Mouse (Mus musculus) forebrain, embryonic 14.5 days (tissue): ENCODE data around the gene Arl5c. TPM values are rescaled to one million over a fixed set of nuclear protein-coding genes. Genes with fewer than 3 reads are reported as not detected.

Experiments
- ATAC-seq: fragments of 200-750 bp; cut with Nextera tagmentation; 2 replicates; pipeline ENCODE4 v1.8.0; 2017; ENCODE audit warnings: mild to moderate bottlenecking, moderate library complexity
- DNase-seq: peaks from one replicate; pipeline ENCODE4 v3.0.0-alpha.2; 2015; ENCODE audit warnings: low spot score
- H3K27ac ChIP-seq: fragments of 300-500 bp; sonication (generic); 2 replicates; pipeline ENCODE4 v1.5.1; 2014; ENCODE audit warnings: low read depth, mild to moderate bottlenecking, control low read depth, low read length, moderate library complexity
- H3K27me3 ChIP-seq: fragments of 300-500 bp; sonication (generic); replicated peaks from 2 replicates; pipeline ENCODE4 v1.6.1; 2014; ENCODE audit warnings: low read length, control low read depth, mixed read lengths; ENCODE audit not compliant: control insufficient read depth, insufficient read depth
- H3K36me3 ChIP-seq: fragments of 300-500 bp; sonication (generic); 2 replicates; pipeline ENCODE4 v1.6.1; 2014; ENCODE audit warnings: low read length, control low read depth; ENCODE audit not compliant: control insufficient read depth, insufficient read depth
- H3K4me1 ChIP-seq: fragments of 300-500 bp; sonication (generic); 2 replicates; pipeline ENCODE4 v1.6.1; 2014; ENCODE audit warnings: antibody characterized with exemption, low read length, control low read depth; ENCODE audit not compliant: control insufficient read depth, insufficient read depth
- H3K4me2 ChIP-seq: fragments of 300-500 bp; sonication (generic); 2 replicates; pipeline ENCODE4 v1.6.1; 2014; ENCODE audit warnings: mild to moderate bottlenecking, control low read depth, low read length
- H3K4me3 ChIP-seq: fragments of 300-500 bp; sonication (generic); 2 replicates; pipeline ENCODE4 v1.5.1; 2014; ENCODE audit warnings: low read depth, low read length, control low read depth
- H3K9ac ChIP-seq: fragments of 300-500 bp; sonication (generic); 2 replicates; pipeline ENCODE4 v1.6.1; 2014; ENCODE audit warnings: mild to moderate bottlenecking, low read length, control low read depth, moderate library complexity
- H3K9me3 ChIP-seq: fragments of 300-500 bp; sonication (generic); replicated peaks from 2 replicates; pipeline ENCODE4 v1.6.1; 2016; ENCODE audit warnings: low read length, control low read depth, mixed read lengths; ENCODE audit not compliant: control insufficient read depth
- WGBS: fragments of 180-500 bp; shearing (Covaris S2); extraction: QIAGEN DNeasy Blood & Tissue Kit; methylation state at CpG from one replicate; pipeline ENCODE4 v1.1.7; 2014; 5-methylcytosine and 5-hydroxymethylcytosine counted together
- polyA plus RNA-seq: library from polyadenylated mRNA; unstranded; fragments of >200 nt; fragmentation: Nextera tagmentation; extraction: Ambion mirVana; gene quantifications from 2 replicates; pipeline ENCODE4 v1.2.1, GENCODE M21; 2014

Gene Arl5c
- polyA plus RNA-seq, 1 experiment from 2014 or later: 4.8 TPM

- DNase-seq (no peak), ATAC-seq (no peak)
- no peak overlapping the region for H3K4me2 ChIP-seq
- H3K27ac ChIP-seq: no peak overlapping the region
- no peak overlapping the region for H3K9ac ChIP-seq
- peaks cover 15% of the 10 kb centered on the region for H3K4me1 ChIP-seq
- WGBS: 57% methylated on average over 6 of the region's 6 CpGs
- H3K27me3 ChIP-seq: peaks cover 3% of the 10 kb centered on the region; the same call in 1 of the 2 replicates
- H3K9me3 ChIP-seq: no peaks in the 10 kb centered on the region
- H3K36me3 ChIP-seq: peaks cover 32% of the 10 kb centered on the region
- H3K4me3 ChIP-seq: no peak overlapping the region
Measured at GRCm38 (mm10) chr11:98001986-98002385, 6.0 kb upstream of the Arl5c start.

DNA sequence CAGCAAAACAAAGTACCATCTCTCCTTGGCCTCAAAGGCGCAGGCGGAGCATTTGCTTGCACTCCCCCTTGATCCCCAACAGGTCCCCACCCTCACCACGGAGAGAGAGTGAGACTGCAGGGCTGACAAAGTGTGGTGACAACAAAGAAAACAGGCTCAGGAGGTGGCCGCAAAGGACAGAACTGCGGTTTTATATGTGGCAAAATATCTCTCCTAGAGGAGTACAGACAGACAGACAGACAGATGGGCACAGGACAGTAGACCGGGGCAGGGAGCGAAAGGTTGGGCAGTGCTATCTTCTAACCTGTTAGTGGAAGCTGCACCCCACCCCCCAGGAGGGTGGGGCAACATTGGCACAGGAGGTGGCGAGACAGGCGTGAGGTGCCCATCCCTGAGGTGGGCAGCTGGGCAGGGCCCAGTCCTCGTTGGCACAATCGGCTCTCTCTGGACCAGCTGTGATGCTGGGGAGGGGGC lies 5.4 kb upstream of the Arl5c start:
- Histone ChIP-seq H3K4me3 (no peak overlapping the region), H3K27ac (no peak overlapping the region), H3K9ac (no peak overlapping the region), H3K4me2 (no peak overlapping the region), H3K27me3 (peaks cover 3% of the 10 kb centered on the region; the same call in 1 of the 2 replicates), H3K36me3 (peaks cover 31% of the 10 kb centered on the region), H3K4me1 (peaks cover 15% of the 10 kb centered on the region), H3K9me3 (no peaks in the 10 kb centered on the region)
- DNase-seq (no peak), ATAC-seq (no peak)
- WGBS: 36% methylated on average over 11 of the region's 11 CpGs

GRCm38 (mm10) chr11:98000378-98001140 lies 4.6 kb upstream of the Arl5c start:
- DNase-seq: no peak
- no peaks in the 10 kb centered on the region for H3K9me3 ChIP-seq
- peaks cover 3% of the 10 kb centered on the region; the same call in 1 of the 2 replicates for H3K27me3 ChIP-seq
- no peak overlapping the region for H3K9ac ChIP-seq
- no peak overlapping the region for H3K4me2 ChIP-seq
- H3K27ac ChIP-seq: no peak overlapping the region
- H3K4me1 ChIP-seq: peaks cover 17% of the 10 kb centered on the region
- H3K36me3 ChIP-seq: peaks cover 22% of the 10 kb centered on the region
- no peak for ATAC-seq
- WGBS: 53% methylated on average over 7 of the region's 7 CpGs
- no peak overlapping the region for H3K4me3 ChIP-seq

- no peak overlapping the region for H3K27ac ChIP-seq
- H3K9me3 ChIP-seq: no peaks in the 10 kb centered on the region
- ATAC-seq: no peak
- H3K4me1 ChIP-seq: peaks cover 25% of the 10 kb centered on the region
- H3K4me3 ChIP-seq: no peak overlapping the region
- H3K9ac ChIP-seq: no peak overlapping the region
- WGBS: 62% methylated on average over 5 of the region's 5 CpGs
- no peak overlapping the region for H3K4me2 ChIP-seq
- peaks cover 14% of the 10 kb centered on the region for H3K36me3 ChIP-seq
- DNase-seq: no peak
- H3K27me3 ChIP-seq: peaks cover 3% of the 10 kb centered on the region; the same call in 1 of the 2 replicates
Measured at GRCm38 (mm10) chr11:97999748-98000147, 3.8 kb upstream of the Arl5c start.

DNA sequence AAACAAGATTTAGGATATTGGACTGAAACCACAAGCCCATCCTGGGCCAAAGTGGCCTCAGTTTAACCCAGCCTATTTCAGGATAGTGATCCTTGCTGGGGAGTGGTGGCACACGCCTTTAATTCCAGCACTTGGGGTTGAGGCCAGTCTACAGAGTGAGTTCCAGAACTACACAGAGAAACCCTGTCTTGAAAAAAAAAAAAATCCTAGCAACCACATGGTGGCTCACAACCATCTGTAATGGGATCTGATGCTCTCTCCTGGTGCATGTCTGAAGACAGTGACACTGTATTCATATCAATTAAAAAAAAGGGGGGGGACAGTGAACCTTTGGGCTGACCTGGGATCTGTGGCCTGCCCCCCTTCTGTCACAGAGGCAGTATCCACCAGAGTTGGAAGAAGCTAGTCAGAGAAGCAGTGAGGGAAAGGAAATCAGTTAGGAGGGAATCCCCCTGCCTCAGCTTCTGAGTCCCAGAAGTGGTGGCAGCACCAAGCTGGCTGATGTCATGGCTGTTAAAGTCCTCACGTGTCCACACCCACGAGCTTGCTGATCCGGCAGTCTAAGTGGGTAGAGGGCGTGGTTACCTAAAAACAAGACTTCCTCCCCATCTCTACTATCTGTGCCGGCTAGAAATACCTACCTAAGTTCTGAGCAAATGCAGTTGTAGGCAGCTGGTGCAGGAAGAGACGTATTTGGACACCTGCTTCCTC lies 3.1 kb upstream of the Arl5c start:
- Histone ChIP-seq H3K36me3 (peaks cover 7% of the 10 kb centered on the region), H3K9ac (no peak overlapping the region), H3K27ac (no peak overlapping the region), H3K27me3 (peaks cover 3% of the 10 kb centered on the region; the same call in 1 of the 2 replicates), H3K9me3 (no peaks in the 10 kb centered on the region), H3K4me2 (no peak overlapping the region), H3K4me3 (no peak overlapping the region), H3K4me1 (peaks cover 24% of the 10 kb centered on the region)
- DNase-seq (no peak), ATAC-seq (no peak)
- WGBS: 62% methylated on average over 7 of the region's 7 CpGs

DNA sequence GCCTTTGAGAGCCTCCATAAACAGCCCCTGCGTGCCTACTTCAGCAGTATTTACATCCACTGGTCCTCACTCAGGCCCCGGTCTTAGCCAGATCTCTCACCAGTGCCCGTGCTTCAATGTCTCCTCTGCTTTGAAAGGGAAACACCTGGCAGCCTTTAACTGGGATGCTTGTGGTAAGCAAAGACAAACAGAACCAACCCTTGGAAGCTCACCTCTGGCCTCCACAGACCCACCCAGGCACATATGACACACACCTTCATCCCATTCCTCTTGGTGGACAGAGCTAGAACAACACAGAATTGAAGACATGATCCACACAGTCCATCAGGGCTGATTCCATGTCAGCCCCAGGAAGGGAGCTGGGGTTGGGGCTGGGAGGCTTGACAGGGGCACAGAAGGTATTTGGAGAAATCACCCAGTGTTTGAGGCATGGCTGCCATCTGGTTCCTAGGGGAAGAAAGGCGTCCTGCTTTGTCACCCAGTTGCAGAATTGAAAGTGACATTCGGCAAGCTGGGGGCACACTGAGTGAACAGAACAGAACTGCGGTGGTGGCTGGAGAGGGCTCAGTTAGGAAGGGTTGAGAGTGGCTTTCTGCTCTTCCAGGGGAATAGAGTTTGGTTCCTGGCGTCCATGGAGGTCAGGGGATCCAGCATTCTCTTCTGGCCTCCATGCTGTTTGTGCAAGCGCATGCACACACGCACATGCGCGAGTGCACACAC lies 2.3 kb upstream of the Arl5c start:
- peaks cover 3% of the 10 kb centered on the region; the same call in 1 of the 2 replicates for H3K27me3 ChIP-seq
- H3K36me3 ChIP-seq: peaks cover 5% of the 10 kb centered on the region
- no peaks in the 10 kb centered on the region for H3K9me3 ChIP-seq
- no peak overlapping the region for H3K27ac ChIP-seq
- peaks cover 20% of the 10 kb centered on the region for H3K4me1 ChIP-seq
- DNase-seq (no peak), ATAC-seq (no peak)
- H3K4me3 ChIP-seq: no peak overlapping the region
- whole genome bisulfite sequencing: 83% methylated on average over 11 of the region's 11 CpGs
- H3K9ac ChIP-seq: no peak overlapping the region
- H3K4me2 ChIP-seq: no peak overlapping the region

DNA sequence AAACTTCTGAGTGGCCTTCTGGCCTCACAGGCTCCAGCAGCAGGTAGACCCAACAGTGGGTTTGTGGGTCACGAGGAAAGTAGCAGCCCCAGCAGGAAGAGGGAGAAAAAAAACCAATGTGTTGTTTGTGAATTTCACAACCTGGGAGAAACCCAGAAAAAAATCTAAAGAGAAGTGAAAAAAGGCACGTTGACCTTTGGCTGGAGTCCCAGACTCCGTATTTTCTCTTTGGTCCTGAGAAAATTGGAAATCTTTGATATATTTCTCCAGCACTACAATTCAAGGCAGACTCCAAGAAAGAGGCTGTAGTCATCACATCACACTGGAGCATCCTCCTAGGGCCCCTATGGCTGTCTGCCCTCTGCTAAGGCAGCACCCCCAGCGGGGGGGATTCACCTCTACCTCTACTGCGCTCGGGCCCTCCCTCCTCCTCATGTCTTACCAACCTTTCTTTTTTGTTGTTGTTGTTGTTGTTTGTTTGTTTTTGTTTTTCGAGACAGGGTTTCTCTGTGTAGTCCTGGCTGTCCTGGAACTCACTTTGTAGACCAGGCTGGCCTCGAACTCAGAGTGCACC lies 1.5 kb upstream of the Arl5c start:
- Histone ChIP-seq H3K4me2 (no peak overlapping the region), H3K9ac (no peak overlapping the region), H3K36me3 (no peaks in the 10 kb centered on the region), H3K9me3 (no peaks in the 10 kb centered on the region), H3K27ac (no peak overlapping the region), H3K4me3 (no peak overlapping the region), H3K27me3 (peaks cover 3% of the 10 kb centered on the region; the same call in 1 of the 2 replicates), H3K4me1 (peaks cover 16% of the 10 kb centered on the region)
- ATAC-seq (no peak), DNase-seq (no peak)
- 78% methylated on average over 8 of the region's 8 CpGs for WGBS

GRCm38 (mm10) chr11:97996691-97997090 lies 710 bp upstream of the Arl5c start:
- Histone ChIP-seq H3K27me3 (no peaks in the 10 kb centered on the region; the same call in 1 of the 2 replicates), H3K36me3 (no peaks in the 10 kb centered on the region), H3K4me3 (no peak overlapping the region), H3K27ac (no peak overlapping the region), H3K9ac (no peak overlapping the region), H3K4me2 (no peak overlapping the region), H3K9me3 (no peaks in the 10 kb centered on the region), H3K4me1 (peaks cover 11% of the 10 kb centered on the region)
- no peak for DNase-seq
- ATAC-seq: no peak
- WGBS: 70% methylated on average over 1 of the region's 1 CpGs
